Mouse (Mus musculus): ENCODE results near the gene Snai3.

Snai3 gene

DNA sequence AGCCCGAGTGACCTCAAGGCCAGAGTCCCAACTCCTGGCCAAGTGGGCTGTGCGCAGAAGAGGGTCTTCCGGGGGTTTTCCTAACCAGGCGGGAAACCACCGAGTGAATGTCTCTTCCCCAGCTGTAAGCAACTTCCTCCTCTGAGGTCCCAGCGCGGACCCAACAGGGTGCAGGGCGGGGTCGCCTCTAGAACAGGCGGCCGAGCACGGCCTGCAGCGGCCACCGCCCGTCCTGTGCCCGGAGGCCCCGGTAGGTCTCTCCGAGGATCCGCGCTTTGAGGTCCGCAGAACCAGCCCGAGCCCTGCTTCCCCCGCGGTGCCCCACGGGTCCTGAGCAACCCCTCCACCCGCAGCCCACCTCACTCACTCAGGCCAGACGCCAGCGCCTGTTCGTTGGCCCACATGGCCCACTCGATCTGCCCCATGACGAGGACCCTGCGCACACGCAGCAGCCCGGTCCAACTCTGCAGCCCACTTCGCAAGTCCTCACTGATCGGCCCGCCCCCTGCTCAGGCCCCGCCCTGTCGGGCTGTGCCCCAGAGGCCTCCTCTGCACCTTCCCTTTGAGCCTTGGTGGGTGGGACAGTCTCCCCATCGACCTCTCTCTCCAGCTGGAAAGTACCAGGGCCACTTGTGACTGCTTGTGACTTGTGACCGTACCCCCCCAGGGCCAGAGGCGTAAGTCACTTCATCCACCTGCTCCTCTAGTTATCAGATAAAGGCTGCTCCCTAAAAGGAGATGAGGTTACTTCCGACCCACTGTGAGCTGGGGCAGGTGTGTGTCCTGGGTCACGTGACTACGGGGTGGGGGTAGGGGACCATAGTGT, 27.9 kb downstream of the Snai3 start, which contains the start of gene Cyba:
Gene Cyba, minus strand, starts transcription at position 488 of the 826 bp plus-strand sequence.
- in situ Hi-C loops (cut with MboI; ENCODE audit: unreplicated experiment in 2 of 2): no loop called here

DNA sequence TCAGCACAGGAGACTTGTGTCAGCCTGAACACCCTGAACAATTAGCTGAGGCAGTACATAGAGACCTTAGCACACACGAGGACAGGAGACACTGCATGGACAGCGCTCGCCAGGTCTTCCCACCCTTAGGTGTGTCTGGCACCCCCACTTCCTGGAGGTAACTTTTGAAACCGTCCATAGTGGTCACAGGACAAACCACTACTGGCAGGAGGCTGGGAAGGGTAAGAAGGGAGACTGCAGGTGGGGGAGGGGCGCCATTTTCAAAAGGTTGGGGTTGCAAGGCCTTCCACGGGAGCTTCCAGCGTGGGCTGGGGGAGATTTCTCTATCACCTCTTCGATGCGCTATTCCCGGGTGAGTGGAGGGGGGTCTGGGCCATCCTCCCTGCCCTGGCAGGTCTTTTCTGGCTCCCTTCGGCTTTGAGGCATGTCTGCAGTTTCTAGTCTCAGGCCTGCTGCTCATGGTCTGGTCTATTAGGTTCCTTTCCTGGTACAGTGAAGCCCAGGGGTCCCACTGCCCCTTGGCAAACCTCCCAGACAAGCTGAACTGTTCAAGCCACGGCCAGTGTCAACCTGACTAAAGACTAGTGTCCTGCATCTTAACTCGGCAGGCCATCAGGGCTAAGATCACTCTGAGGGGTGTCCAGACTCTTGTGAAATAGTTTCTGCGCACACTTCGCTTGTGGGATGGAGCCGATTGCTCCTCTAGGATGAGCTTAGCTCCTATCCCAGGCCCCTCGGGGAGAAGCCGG, 28.7 kb downstream of the Snai3 start:
- in situ Hi-C loops (cut with MboI; ENCODE audit: unreplicated experiment in 2 of 2): no loop called here

DNA sequence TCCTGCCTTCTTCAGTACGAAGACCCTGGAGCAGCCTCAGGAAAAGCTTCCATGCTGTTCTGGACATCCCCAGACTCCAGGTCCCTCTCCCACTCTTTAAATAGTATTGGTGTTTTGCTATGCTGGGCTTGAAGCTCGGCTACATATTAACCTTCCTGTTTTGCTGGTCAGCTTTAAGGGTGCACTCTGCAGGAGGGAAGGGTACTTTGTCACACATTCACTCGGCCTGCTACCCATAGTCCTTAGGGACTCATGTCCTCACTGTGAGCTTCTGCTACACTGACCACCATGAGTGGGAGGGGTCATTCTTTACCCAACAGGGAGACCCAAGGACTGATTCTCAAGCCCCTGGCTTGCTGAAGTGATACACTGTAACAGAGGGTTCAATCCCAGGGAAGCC, 29.9 kb downstream of the Snai3 start:
- in situ Hi-C loops (cut with MboI; ENCODE audit: unreplicated experiment in 2 of 2): no loop called here

DNA sequence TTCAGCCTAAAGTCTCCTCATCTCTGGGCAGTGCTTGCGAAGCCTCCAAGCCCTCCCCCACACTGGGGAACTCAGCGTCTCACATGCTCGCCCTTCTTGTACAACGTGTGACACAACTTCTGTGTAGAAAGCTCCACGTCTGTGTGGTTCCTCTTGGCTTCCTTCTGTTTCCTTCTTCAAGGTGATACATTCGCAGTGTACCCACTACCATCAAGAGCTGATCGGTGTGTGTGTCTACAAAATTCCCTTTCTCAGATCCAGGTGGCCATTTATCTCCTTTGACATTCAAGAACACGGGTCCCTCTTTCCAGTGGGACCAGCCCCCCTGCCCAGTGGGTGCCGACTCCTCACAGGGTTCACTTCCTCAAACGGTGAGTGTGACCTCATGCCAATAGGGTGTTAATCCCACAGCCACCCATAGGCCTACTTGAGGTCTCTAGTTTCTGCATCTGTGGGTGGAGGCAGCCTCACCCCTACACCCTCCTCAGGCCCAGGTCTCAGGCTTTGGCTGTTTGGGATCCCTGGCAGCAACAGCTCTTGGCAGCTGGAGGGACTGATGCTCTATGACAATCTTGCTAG, 30.4 kb downstream of the Snai3 start:
- in situ Hi-C loops (cut with MboI; ENCODE audit: unreplicated experiment in 2 of 2): no loop called here

DNA sequence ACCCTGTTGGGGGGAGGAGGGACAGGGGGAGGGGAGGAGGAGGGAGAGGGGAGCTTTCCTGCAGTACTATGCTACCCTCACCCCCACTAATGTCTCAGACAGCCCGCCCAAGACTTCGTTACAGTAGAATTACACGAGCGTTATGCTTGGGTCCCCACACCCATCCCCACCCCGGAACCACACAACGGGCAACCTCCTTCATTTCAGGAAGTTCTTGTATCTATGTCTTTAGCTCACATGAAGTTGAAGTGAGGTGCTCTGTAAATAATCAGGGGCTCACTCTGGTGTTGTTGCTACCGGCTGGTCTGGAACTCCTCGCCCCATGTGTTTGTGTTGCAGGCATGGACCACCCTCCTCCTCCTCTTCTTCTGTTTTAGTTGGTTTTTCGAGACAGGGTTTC, 32.4 kb downstream of the Snai3 start:
- in situ Hi-C loops (cut with MboI; ENCODE audit: unreplicated experiment in 2 of 2): loop anchor here in 1 of 2 experiments (5.0 kb wide), 1 partner anchor 46 kb away; no protein-coding TSS in a partner anchor

DNA sequence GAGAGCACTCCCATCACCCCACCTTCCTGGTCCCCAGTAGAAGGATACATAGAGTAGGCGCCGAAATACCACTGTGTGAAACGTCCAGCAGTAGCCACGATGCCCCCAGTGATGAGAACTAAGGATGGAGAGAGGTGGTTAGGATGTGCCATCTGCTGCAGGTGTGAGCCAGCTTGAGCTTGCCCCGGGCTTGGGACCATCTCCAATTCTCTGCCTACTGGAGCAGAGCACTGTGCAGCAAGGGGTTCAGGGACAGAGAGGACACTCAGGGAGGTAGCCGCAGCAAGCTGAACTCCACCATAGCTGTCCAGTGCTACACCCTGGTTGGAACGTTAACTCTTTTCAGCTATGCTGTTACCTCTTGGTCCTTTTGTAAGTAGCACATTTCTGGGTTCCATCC, 32.9 kb downstream of the Snai3 start:
- in situ Hi-C loops (cut with MboI; ENCODE audit: unreplicated experiment in 2 of 2): loop anchor here in 1 of 2 experiments (5.0 kb wide), 1 partner anchor 45 kb away; no protein-coding TSS in a partner anchor

DNA sequence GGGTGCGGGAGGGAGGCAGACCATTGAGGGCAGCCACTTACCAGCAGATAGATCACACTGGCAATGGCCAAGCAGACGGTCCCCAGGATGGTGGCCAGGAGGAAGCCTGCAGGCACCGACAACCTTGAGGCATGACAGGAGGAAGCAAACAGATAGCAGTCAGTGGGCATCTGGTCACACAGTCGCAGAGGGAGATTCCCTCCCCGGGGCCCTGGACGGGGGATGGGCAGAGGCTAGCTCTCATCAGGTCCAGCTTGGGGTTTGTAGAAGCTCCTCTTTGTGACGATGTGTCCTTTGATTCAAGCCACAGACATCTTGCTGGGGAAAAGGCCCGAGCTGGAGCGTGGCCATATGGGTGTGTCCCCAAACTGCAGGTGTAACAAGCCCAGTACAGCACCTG, 34.4 kb downstream of the Snai3 start:
- in situ Hi-C loops (cut with MboI; ENCODE audit: unreplicated experiment in 2 of 2): loop anchor here in 1 of 2 experiments (5.0 kb wide), 1 partner anchor 44 kb away; no protein-coding TSS in a partner anchor

DNA sequence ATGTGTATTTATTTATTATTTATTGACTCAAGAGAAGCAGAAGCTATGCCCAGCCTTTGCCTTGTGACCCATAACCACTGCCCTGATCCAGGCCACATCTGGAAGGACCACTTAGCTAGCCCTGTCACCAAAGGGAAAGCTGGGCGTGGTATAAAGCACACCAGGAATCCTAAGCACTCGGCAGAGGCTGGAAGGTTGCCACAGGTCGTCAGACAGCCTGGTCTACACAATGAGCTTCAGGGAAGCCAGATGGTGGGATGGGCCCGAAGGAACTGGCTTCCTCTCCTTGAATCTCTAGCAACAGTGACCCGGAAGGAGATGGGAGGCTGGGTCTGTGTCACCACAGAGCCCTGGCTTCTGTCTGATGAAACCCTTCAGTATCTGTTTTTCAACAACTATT, 36.9 kb downstream of the Snai3 start:
- in situ Hi-C loops (cut with MboI; ENCODE audit: unreplicated experiment in 2 of 2): no loop called here

DNA sequence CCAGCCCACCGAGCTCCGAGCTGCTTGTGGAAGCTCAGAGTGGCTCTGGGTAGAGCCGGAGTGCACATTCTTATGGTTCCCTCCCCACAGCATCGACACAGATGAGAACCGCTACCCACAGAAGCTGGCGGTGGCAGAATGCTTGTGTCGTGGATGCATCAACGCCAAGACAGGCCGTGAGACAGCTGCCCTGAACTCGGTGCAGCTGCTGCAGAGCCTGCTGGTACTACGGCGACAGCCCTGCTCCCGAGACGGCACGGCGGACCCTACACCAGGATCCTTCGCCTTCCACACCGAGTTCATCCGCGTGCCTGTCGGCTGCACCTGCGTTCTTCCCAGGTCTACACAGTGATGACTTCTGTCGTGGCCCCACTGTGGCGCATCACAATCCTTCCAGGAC, 37.3 kb downstream of the Snai3 start:
- in situ Hi-C loops (cut with MboI; ENCODE audit: unreplicated experiment in 2 of 2): no loop called here

DNA sequence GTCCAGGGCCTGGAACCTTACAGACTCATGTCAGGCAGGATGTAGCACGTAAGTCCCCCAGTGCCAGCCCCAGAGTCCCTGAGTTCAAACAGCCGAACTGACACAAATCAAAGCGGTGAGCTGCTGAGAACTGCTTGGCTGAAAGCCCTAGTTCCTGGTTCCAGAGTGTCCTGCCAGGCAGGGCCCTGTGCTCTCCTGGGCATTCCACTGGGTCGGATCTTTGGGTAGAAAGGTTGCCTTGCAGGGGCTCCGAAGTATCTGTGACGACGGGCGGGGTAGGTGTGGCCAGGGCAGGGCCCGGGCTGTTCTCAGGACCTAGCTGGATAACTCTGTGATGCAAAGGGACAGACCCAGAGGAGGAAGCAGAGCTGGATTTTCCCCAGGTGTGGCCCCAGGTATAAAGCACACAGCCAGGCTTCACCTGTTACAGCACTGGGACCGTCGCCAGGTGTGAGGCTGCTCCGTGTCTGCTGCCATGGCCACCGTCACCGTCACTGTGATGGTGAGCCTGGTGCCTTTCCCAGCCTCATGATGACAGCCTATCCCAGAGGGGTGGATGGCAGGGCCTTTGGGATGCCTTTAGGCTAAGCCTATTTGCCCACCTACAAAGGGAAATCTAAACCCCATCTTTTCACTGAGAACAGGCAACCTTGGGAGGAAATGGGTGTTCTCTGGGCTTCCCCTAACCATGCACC, 39.0 kb downstream of the Snai3 start, which contains the start of gene Il17c:
Gene Il17c, plus strand, starts transcription at position 645 of the 695 bp plus-strand sequence.
- in situ Hi-C loops (cut with MboI; ENCODE audit: unreplicated experiment in 2 of 2): no loop called here

DNA sequence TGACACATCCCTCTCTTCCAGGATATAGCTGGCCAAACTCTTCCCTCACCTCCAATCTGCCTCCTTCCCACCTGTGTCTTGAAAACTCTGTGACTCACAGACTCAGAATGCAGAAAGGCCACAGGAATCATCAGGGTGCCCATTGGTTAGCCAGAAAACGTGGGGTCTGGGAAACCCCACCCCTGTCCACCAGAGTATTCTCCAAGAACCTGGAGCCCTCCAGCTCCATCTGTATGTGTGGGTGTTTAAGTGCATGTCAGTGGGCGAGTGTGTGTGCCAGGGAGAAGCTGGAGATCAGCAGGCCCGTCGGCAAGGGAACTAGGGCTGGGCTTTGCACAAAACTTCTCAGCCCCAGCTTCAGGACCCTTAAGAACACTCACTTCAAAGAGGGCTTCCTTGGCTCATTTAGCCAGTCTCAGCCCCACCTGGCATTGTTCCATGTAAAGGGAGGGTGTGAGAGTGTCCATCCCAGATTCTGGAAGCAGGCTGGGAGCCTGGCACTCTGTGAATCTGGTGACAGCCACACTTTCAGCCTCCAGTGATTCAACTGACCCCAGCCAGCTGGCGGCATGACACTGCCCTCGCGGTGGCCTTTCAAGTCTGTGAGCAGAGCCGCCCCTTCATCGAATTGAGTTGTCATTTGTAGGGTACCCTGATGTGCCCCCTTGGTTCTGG, 40.5 kb downstream of the Snai3 start:
- in situ Hi-C loops (cut with MboI; ENCODE audit: unreplicated experiment in 2 of 2): no loop called here

DNA sequence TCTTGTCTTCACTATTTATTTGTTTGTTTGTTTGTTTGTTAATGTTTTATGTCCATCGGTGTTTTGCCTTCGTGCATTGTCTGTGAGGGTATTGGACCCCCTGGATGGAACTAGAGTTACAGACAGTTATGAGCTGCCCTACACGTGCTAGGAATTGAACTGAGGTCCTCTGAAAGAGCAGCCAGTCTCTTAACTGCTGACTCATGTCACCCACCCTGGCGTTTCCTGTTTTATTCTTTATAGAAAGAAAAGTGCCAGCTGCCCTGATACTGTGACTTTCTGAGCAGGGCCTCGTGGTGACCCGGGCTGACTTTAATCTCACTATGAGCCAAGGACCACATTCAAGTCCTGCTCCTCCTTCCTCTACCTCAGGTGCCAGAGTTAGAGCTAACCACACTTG, 45.0 kb downstream of the Snai3 start:
- in situ Hi-C loops (cut with MboI; ENCODE audit: unreplicated experiment in 2 of 2): no loop called here

DNA sequence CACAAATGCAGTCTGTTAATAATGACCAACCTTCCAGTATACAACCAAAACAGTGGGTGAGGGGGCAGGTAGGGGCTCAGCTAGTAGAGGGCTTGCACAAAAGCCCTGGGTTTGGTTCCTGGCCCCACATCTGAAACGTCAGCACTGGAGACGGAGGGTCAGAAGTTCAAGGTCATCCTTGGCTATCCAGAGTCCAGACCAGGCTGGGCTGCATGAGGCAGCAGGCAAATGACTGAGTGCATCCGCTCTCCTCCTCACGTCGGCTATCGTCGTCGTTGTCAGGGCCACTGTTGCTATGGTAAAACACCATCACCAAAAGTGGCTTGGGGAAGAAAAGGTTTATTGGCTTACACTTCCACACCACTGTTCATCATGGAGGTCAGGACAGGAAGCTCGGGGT, 46.2 kb downstream of the Snai3 start:
- in situ Hi-C loops (cut with MboI; ENCODE audit: unreplicated experiment in 2 of 2): no loop called here

DNA sequence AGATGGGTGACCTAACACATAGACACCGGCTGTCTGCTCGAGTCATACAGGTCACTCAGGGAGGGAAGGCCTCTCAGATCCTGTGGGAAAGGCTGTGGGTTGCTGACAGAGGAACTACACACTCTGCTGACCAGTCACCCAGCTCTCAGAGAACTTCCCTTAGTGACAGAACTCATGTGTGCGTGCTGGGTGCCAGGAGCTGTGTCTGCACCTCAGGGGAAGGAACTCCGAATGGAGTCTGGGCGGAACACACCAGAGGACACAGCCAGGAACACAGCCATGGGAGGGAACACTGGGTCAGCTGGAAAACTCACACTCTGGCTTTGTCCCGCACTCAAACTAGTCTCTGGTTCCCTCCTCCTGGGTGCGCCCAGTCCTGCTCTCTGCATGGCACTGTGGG, 52.9 kb downstream of the Snai3 start:
- in situ Hi-C loops (cut with MboI; ENCODE audit: unreplicated experiment in 2 of 2): no loop called here

DNA sequence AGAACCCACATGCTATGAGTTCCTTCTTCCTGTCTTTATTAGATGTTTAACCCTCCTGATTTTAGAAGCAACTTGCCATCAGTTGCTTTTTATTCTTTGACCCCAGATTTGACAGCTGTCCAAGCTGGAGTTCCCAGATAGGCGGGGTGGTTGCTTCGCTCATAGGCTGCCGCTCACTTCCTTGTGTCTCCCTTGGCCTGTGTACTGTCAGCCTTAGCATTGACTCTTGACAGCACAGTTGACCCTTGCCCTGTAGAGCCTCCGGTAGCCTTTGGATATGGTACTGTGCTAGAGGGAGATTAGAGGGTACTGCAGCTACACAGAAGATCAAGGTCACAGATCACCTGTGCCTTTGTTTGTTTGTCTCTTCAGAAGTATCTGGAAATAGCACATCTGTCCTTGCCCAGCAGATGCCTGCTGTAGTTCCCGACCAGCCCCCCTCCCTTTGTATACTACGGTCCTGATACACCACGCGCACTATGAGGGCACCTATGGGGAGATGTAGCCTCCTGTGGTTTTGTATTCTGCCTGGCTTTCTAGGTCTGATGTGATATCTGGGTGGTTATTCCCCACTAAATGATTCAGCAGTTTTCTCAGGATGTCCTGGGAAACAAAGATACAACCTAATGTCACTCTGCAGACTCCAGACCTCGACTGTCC, 55.3 kb downstream of the Snai3 start:
- in situ Hi-C loops (cut with MboI; ENCODE audit: unreplicated experiment in 2 of 2): no loop called here
